Mouse (Mus musculus) myocyte (in vitro differentiated cells): Measurements from ENCODE around the gene Ube2e1.

ENCODE experiments used
- E2F4 ChIP-seq: IDR thresholded peaks from one replicate; pipeline ENCODE4 v1.6.1; 2011; ENCODE audit warnings: mild to moderate bottlenecking, control low read depth, moderate library complexity; ENCODE audit not compliant: insufficient read depth
- POLR2A ChIP-seq: IDR thresholded peaks from one replicate; pipeline ENCODE4 v1.6.1; 2011; ENCODE audit warnings: low read depth, mild to moderate bottlenecking, control low read depth, moderate library complexity; ENCODE audit not compliant: insufficient read length
- REST ChIP-seq: IDR thresholded peaks from one replicate; pipeline ENCODE4 v1.6.1; 2011; ENCODE audit warnings: mild to moderate bottlenecking, control low read depth, moderate library complexity; ENCODE audit not compliant: insufficient read depth, insufficient read length
- TCF12 ChIP-seq: IDR thresholded peaks from one replicate; pipeline ENCODE4 v1.6.1; 2011; ENCODE audit warnings: mild to moderate bottlenecking, control low read depth; ENCODE audit not compliant: poor library complexity, insufficient read depth, severe bottlenecking
- USF1 ChIP-seq: IDR thresholded peaks from one replicate; pipeline ENCODE4 v1.6.1; 2011; ENCODE audit warnings: low read depth, mild to moderate bottlenecking, control low read depth, moderate library complexity

- TF ChIP-seq REST: no peak
- TF ChIP-seq POLR2A: no peak
- TF ChIP-seq E2F4: no peak
- no peak for TF ChIP-seq USF1
- no peak for TF ChIP-seq TCF12
These were observed 32.7 kb upstream of the Ube2e1 start for GRCm38 (mm10) chr14:18364321-18364720.
